Mouse (Mus musculus) lung, embryonic 14.5 days (tissue): ENCODE data around the gene Morc1. TPM values are rescaled to one million over a fixed set of nuclear protein-coding genes. Genes with fewer than 3 reads are reported as not detected.

Experiments used
- ATAC-seq: fragments of 200-750 bp; cut with Nextera tagmentation; 2 replicates; pipeline ENCODE4 v1.8.0; 2017; ENCODE audit warnings: mild to moderate bottlenecking, moderate TSS enrichment, moderate library complexity; ENCODE audit not compliant: insufficient read depth
- DNase-seq: peaks from one replicate; pipeline ENCODE4 v3.0.0-alpha.2; 2015
- H3K27ac ChIP-seq: fragments of 300-500 bp; sonication (generic); 2 replicates; pipeline ENCODE4 v1.5.1; 2014; ENCODE audit warnings: low read depth, mild to moderate bottlenecking, moderate library complexity
- H3K27me3 ChIP-seq: fragments of 300-500 bp; sonication (generic); 2 replicates; pipeline ENCODE4 v1.6.1; 2014; ENCODE audit warnings: low read length, control low read depth; ENCODE audit not compliant: insufficient read depth
- H3K36me3 ChIP-seq: fragments of 300-500 bp; sonication (generic); 2 replicates; pipeline ENCODE4 v1.6.1; 2014; ENCODE audit warnings: control low read depth; ENCODE audit not compliant: insufficient read depth
- H3K4me1 ChIP-seq: fragments of 300-500 bp; sonication (generic); 2 replicates; pipeline ENCODE4 v1.6.1; 2014; ENCODE audit warnings: antibody characterized with exemption, control low read depth; ENCODE audit not compliant: insufficient read depth
- H3K4me2 ChIP-seq: fragments of 300-500 bp; sonication (generic); 2 replicates; pipeline ENCODE4 v1.6.1; 2014; ENCODE audit warnings: mild to moderate bottlenecking
- H3K4me3 ChIP-seq: fragments of 300-500 bp; sonication (generic); 2 replicates; pipeline ENCODE4 v1.5.1; 2014; ENCODE audit warnings: low read depth, low read length
- H3K9ac ChIP-seq: fragments of 300-500 bp; sonication (generic); 2 replicates; pipeline ENCODE4 v1.6.1; 2014
- H3K9me3 ChIP-seq: fragments of 300-500 bp; sonication (generic); 2 replicates; pipeline ENCODE4 v1.6.1; 2016; ENCODE audit warnings: low read depth, low read length, control low read depth
- CTCF ChIP-seq: IDR thresholded peaks from 2 replicates; pipeline ENCODE4 v1.5.1; 2016; ENCODE audit warnings: antibody characterized with exemption, low read depth
- WGBS: fragments of 180-500 bp; shearing (Covaris S2); extraction: QIAGEN DNeasy Blood & Tissue Kit; methylation state at CpG from one replicate; pipeline ENCODE4 v1.1.7; 2014; 5-methylcytosine and 5-hydroxymethylcytosine counted together
- polyA plus RNA-seq: library from polyadenylated mRNA; unstranded; fragments of >200 nt; fragmentation: Nextera tagmentation; extraction: Ambion mirVana; gene quantifications from 2 replicates; pipeline ENCODE4 v1.2.1, GENCODE M21; 2014

Morc1 gene
- polyA plus RNA-seq, 1 experiment from 2014 or later: 0.09 TPM

DNA sequence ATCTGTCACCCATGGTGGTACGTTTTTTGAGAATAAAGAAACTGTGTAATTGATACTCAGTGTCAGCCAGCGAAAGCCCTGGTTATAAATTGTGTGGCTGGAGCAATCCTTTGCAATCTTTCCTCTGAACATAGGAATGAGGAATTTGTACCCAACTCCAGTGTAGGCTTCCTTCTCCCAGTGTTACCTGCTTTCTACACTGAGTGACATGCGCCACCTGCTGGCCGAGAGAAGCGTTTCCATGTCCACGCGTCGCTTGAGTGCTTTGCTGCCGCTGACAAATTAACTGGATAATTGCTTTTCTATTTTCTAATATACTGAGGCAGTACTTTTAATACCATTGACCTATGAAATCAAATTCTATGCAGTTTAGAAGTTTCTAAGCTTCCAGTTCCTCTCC is 139.3 kb downstream of the Morc1 start:
- no peak overlapping the region for H3K9ac ChIP-seq
- no peak overlapping the region for H3K27ac ChIP-seq
- H3K4me2 ChIP-seq: no peak overlapping the region
- no peaks in the 10 kb centered on the region for H3K4me1 ChIP-seq
- TF ChIP-seq CTCF: peak; percentile 89
- H3K4me3 ChIP-seq: no peak overlapping the region
- H3K9me3 ChIP-seq: no peaks in the 10 kb centered on the region
- 12% methylated on average over 9 of the region's 9 CpGs for WGBS
- H3K36me3 ChIP-seq: no peaks in the 10 kb centered on the region
- ATAC-seq (peak; percentile 70; the same call in 1 of the 2 replicates), DNase-seq (peak; percentile 91)
- no peaks in the 10 kb centered on the region for H3K27me3 ChIP-seq

DNA sequence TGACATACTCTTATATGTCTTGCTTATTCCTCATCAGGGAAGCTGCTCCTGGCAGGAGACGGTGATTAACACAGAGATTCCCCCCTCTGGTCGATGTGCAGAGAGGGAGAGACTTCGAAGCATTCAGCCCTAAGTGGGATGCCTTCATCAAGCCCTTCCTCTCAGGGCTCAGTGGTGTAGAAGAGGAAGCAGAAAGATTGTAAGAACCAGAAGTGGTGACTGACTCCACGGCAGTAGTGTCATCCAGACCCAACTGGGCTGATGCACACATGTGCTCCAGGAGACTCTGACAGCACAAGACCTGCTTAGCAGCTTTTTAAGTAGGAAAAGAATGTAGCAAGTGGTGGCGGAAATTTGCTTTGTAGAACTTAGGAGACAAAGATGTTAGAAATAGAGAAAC is 143.0 kb downstream of the Morc1 start:
- Histone ChIP-seq H3K27me3 (no peaks in the 10 kb centered on the region), H3K4me1 (no peaks in the 10 kb centered on the region), H3K27ac (no peak overlapping the region), H3K4me3 (no peak overlapping the region), H3K9ac (no peak overlapping the region), H3K4me2 (no peak overlapping the region), H3K9me3 (no peaks in the 10 kb centered on the region), H3K36me3 (no peaks in the 10 kb centered on the region)
- ATAC-seq: no peak
- peak; percentile 25 for DNase-seq
- TF ChIP-seq CTCF: no peak
- 63% methylated on average over 5 of the region's 5 CpGs for WGBS

- DNase-seq (no peak), ATAC-seq (no peak)
- H3K9me3 ChIP-seq: no peaks in the 10 kb centered on the region
- H3K4me3 ChIP-seq: no peak overlapping the region
- H3K9ac ChIP-seq: no peak overlapping the region
- H3K27me3 ChIP-seq: no peaks in the 10 kb centered on the region
- TF ChIP-seq CTCF: no peak
- no peaks in the 10 kb centered on the region for H3K4me1 ChIP-seq
- WGBS: 42% methylated on average over 3 of the region's 3 CpGs
- no peak overlapping the region for H3K4me2 ChIP-seq
- H3K36me3 ChIP-seq: no peaks in the 10 kb centered on the region
- no peak overlapping the region for H3K27ac ChIP-seq
Observed at GRCm38 (mm10) chr16:48574499-48574898, 143.5 kb downstream of the Morc1 start.

DNA sequence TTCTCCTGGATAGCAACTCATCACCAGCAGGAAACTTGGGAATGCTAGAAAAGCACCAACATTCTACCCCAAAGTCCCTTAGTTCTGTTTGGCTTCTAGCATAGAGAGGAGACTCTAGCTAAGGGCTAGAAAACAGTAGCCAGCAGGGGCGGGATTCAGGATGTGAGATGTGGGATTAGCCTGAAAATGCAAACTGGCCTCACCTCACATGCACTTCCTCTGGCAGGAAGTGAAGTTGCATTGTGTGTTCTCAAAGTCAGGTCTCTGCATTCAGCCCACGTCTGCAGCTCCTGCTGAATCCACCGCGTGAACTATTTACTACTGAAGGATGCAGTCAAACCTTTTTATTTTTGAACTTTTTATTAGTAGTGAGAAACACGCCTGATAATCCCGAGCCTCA is 154.3 kb downstream of the Morc1 start:
- no peak for TF ChIP-seq CTCF
- no peaks in the 10 kb centered on the region for H3K9me3 ChIP-seq
- H3K27ac ChIP-seq: no peak overlapping the region
- H3K27me3 ChIP-seq: no peaks in the 10 kb centered on the region
- H3K36me3 ChIP-seq: no peaks in the 10 kb centered on the region
- H3K9ac ChIP-seq: no peak overlapping the region
- ATAC-seq (no peak), DNase-seq (peak; percentile 15)
- 67% methylated on average over 6 of the region's 6 CpGs for WGBS
- no peaks in the 10 kb centered on the region for H3K4me1 ChIP-seq
- no peak overlapping the region for H3K4me2 ChIP-seq
- H3K4me3 ChIP-seq: no peak overlapping the region

DNA sequence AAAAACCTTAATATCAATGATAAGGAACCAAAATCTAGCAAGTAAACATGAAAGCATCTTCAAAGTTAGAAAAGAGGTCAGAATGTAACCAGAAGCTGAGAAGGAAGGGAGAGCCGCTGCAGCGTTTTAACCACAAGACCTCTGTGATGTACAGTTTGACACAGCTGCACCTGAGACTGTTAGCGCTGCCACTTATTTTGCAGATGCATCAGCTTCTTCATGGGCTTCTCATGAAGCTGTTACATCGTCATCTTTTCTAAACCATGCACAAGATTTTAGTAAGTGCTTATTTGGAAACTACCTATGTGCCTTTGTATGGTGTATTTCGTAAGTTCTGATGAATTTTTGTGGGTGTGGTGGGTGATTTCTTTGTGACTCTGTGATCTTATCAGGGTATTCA is 163.4 kb downstream of the Morc1 start:
- no peak overlapping the region for H3K9ac ChIP-seq
- no peak for ATAC-seq
- no peaks in the 10 kb centered on the region for H3K4me1 ChIP-seq
- TF ChIP-seq CTCF: no peak
- 79% methylated on average over 5 of the region's 5 CpGs for WGBS
- H3K27me3 ChIP-seq: no peaks in the 10 kb centered on the region
- H3K9me3 ChIP-seq: no peaks in the 10 kb centered on the region
- DNase-seq: no peak
- H3K27ac ChIP-seq: no peak overlapping the region
- no peaks in the 10 kb centered on the region for H3K36me3 ChIP-seq
- no peak overlapping the region for H3K4me2 ChIP-seq
- no peak overlapping the region for H3K4me3 ChIP-seq

DNA sequence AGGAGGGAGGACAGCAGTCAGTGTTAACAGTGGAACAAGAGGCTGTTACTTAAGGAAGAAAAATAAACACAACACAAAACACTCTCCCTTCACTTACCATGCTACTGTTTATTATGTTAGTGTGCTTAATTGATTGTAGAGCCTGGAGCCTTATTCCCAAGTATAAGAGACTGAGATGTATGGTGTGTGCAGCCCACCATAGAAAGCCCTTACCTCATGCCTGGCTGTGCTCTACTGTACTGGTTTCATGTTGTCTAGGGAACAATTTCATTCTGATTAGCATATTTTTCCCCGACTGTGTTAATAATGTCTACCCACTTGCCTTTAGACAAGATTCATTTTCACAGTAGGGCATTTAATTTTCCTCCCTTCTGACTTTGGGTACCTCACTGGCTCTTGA is 164.2 kb downstream of the Morc1 start:
- no peaks in the 10 kb centered on the region for H3K36me3 ChIP-seq
- no peak overlapping the region for H3K27ac ChIP-seq
- no peaks in the 10 kb centered on the region for H3K27me3 ChIP-seq
- no peaks in the 10 kb centered on the region for H3K4me1 ChIP-seq
- H3K9ac ChIP-seq: no peak overlapping the region
- DNase-seq (no peak), ATAC-seq (no peak)
- H3K4me2 ChIP-seq: no peak overlapping the region
- no peaks in the 10 kb centered on the region for H3K9me3 ChIP-seq
- no peak overlapping the region for H3K4me3 ChIP-seq
- 77% methylated on average over 1 of the region's 1 CpGs for WGBS
- TF ChIP-seq CTCF: no peak

- Histone ChIP-seq H3K4me3 (no peak overlapping the region), H3K4me1 (0 out of 2 replicates have a peak, but pooled peaks cover 2% of the 10 kb centered on the region), H3K27me3 (no peaks in the 10 kb centered on the region), H3K27ac (peak overlapping the region; percentile 88), H3K9ac (no peak overlapping the region), H3K9me3 (no peaks in the 10 kb centered on the region), H3K4me2 (no peak overlapping the region), H3K36me3 (no peaks in the 10 kb centered on the region)
- ATAC-seq (peak; percentile 94), DNase-seq (peak; percentile 70)
- WGBS: 51% methylated on average over 2 of the region's 2 CpGs
- TF ChIP-seq CTCF: no peak
Observed at GRCm38 (mm10) chr16:48603735-48604211, 172.7 kb downstream of the Morc1 start.
